In the genomic region with DNA sequence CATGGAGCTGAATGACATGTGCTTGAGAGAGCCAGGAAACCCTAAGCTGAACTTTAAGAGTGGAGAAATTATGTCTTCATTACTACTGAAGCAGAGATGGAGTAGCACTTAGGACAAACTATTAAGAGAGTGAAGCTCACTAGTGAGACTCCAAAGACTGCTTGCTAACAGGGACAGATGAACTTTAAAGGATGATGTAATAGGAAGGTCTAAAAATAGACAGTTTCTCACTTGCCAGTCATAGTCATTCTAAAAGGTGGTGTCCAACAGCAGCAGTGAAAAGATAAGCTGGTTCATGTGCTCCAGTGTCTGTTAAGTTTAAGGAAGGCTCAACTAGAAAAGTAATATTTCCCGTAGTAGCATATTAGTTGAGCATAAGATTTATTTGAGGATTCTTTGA, we compare ENCODE assay signal across 8 mouse cellular contexts. TPM values are rescaled to one million over a fixed set of nuclear protein-coding genes. Genes with fewer than 3 reads are reported as not detected.
A peak's percentile ranks its signal among the peaks of the same experiment; 100 is the strongest.
DNase-seq lines count a peak whose midpoint lies in the region; ATAC-seq and TF ChIP-seq lines count a peak whose summit lies in the region.
"Had no signal": no experiment of that assay in that cellular context is flagged by ENCODE, and none has a peak within 500 bp of the region (broad histone marks: within the 10 kb centered on the region; RNA-seq: fewer than 3 reads in every experiment).

No protein-coding gene starts in this region.

- peaks cover 30% of the 10 kb centered on the region for H3K4me1 ChIP-seq in lung, postnatal 0 days (ENCODE audit: insufficient read depth, low read depth, low read length)
- peaks cover 41% of the 10 kb centered on the region for H3K4me1 ChIP-seq in lung, adult 2 months (ENCODE audit: control insufficient read depth, insufficient read depth, low read length)
- H3K4me1 ChIP-seq in limb, embryonic 13.5 days: peaks cover 24% of the 10 kb centered on the region
- 0 out of 2 replicates have a peak, but pooled peaks cover 3% of the 10 kb centered on the region for H3K4me1 ChIP-seq in hindbrain, postnatal 0 days (ENCODE audit: insufficient read depth, low read length)
- H3K4me1 ChIP-seq in midbrain, postnatal 0 days (ENCODE audit: insufficient read depth, low read length): no peaks in the 10 kb centered on the region

- no peak overlapping the region for H3K4me3 ChIP-seq in lung, postnatal 0 days (ENCODE audit: low read depth, low read length)
- no peak overlapping the region for H3K4me3 ChIP-seq in lung, adult 2 months (replicated peaks; ENCODE audit: extremely low read depth, low read depth, low read length)
- H3K4me3 ChIP-seq in limb, embryonic 13.5 days: no peak overlapping the region
- H3K4me3 ChIP-seq in hindbrain, postnatal 0 days (ENCODE audit: low read length): no peak overlapping the region
- no peak overlapping the region for H3K4me3 ChIP-seq in midbrain, postnatal 0 days (ENCODE audit: low read depth, low read length)
- H3K4me3 ChIP-seq: midbrain, embryonic 15.5 days had no signal

- no peak for TF ChIP-seq CTCF in lung, postnatal 0 days (IDR thresholded peaks at IDR 0.05)
- TF ChIP-seq CTCF in lung, adult 2 months (IDR thresholded peaks at IDR 0.05; ENCODE audit: insufficient read depth, low read length): no peak
- no peak for TF ChIP-seq CTCF in hindbrain, postnatal 0 days (IDR thresholded peaks at IDR 0.05; ENCODE audit: low read depth)
- TF ChIP-seq CTCF in midbrain, postnatal 0 days (IDR thresholded peaks at IDR 0.05): no peak

- WGBS in lung, postnatal 0 days: 18% methylated on average over 1 of the region's 1 CpGs
- WGBS in lung, adult 2 months: 16% methylated on average over 1 of the region's 1 CpGs
- WGBS in limb, embryonic 13.5 days: 74% methylated on average over 1 of the region's 1 CpGs
- WGBS in hindbrain, postnatal 0 days: 88% methylated on average over 1 of the region's 1 CpGs
- WGBS in midbrain, postnatal 0 days: 84% methylated on average over 1 of the region's 1 CpGs

- H3K9ac ChIP-seq in lung, postnatal 0 days (replicated peaks; ENCODE audit: low read depth): no peak overlapping the region
- no peak overlapping the region for H3K9ac ChIP-seq in limb, embryonic 13.5 days
- H3K9ac ChIP-seq in hindbrain, postnatal 0 days (replicated peaks; ENCODE audit: low read length): no peak overlapping the region
- H3K9ac ChIP-seq in midbrain, postnatal 0 days (replicated peaks; ENCODE audit: low read length, poor library complexity, severe bottlenecking): no peak overlapping the region
- H3K9ac ChIP-seq: midbrain, embryonic 15.5 days had no signal

- ATAC-seq in lung, postnatal 0 days: peak; percentile 66
- ATAC-seq in limb, embryonic 13.5 days (ENCODE audit: low FRiP score, low read depth): no peak
- ATAC-seq in hindbrain, postnatal 0 days: no peak
- no peak for ATAC-seq in midbrain, postnatal 0 days (ENCODE audit: low FRiP score)
- ATAC-seq: midbrain, embryonic 15.5 days had no signal

- H3K27ac ChIP-seq in lung, postnatal 0 days (ENCODE audit: low read length): peak overlapping the region; percentile 2; the same call in 1 of the 2 replicates
- H3K27ac ChIP-seq in limb, embryonic 13.5 days: no peak overlapping the region
- H3K27ac ChIP-seq in hindbrain, postnatal 0 days: no peak overlapping the region
- no peak overlapping the region for H3K27ac ChIP-seq in midbrain, postnatal 0 days (ENCODE audit: low read depth, low read length)
- H3K27ac ChIP-seq: midbrain, embryonic 15.5 days had no signal

- no peak for TF ChIP-seq POLR2A in lung, adult 2 months (IDR thresholded peaks at IDR 0.05; ENCODE audit: borderline replicate concordance, extremely low read depth, low read depth, low read length)

- H3K27me3 ChIP-seq in lung, postnatal 0 days (replicated peaks; ENCODE audit: insufficient read depth, low read length): no peaks in the 10 kb centered on the region
- no peaks in the 10 kb centered on the region for H3K27me3 ChIP-seq in limb, embryonic 13.5 days
- H3K27me3 ChIP-seq in hindbrain, postnatal 0 days (ENCODE audit: insufficient read depth, low read length): no peaks in the 10 kb centered on the region
- no peaks in the 10 kb centered on the region for H3K27me3 ChIP-seq in midbrain, postnatal 0 days (ENCODE audit: insufficient read depth, low read length)
- H3K27me3 ChIP-seq: midbrain, embryonic 15.5 days had no signal

- peak overlapping the region; percentile 20; the same call in 1 of the 2 replicates for H3K4me2 ChIP-seq in lung, postnatal 0 days (replicated peaks; ENCODE audit: low read depth, low read length)
- H3K4me2 ChIP-seq in limb, embryonic 13.5 days (replicated peaks): peak overlapping the region; percentile 20; the same call in 1 of the 2 replicates
- H3K4me2 ChIP-seq in hindbrain, postnatal 0 days (ENCODE audit: low read depth, low read length): no peak overlapping the region
- no peak overlapping the region for H3K4me2 ChIP-seq in midbrain, postnatal 0 days (ENCODE audit: low read depth, low read length, poor library complexity, severe bottlenecking)
- H3K4me2 ChIP-seq: midbrain, embryonic 15.5 days had no signal

- no peaks in the 10 kb centered on the region for H3K9me3 ChIP-seq in lung, postnatal 0 days (ENCODE audit: low read length)
- no peaks in the 10 kb centered on the region for H3K9me3 ChIP-seq in limb, embryonic 13.5 days
- H3K9me3 ChIP-seq in hindbrain, postnatal 0 days (ENCODE audit: low read length): no peaks in the 10 kb centered on the region
- H3K9me3 ChIP-seq in midbrain, postnatal 0 days (ENCODE audit: low read length): no peaks in the 10 kb centered on the region
- H3K9me3 ChIP-seq: midbrain, embryonic 15.5 days had no signal

- peak; percentile 25; the same call in 1 of the 2 replicates for TF ChIP-seq EP300 in lung, postnatal 0 days (IDR thresholded peaks at IDR 0.05)

- H3K36me3 ChIP-seq in lung, postnatal 0 days (ENCODE audit: insufficient read depth, low read length): no peaks in the 10 kb centered on the region
- no peaks in the 10 kb centered on the region for H3K36me3 ChIP-seq in limb, embryonic 13.5 days
- H3K36me3 ChIP-seq in hindbrain, postnatal 0 days (ENCODE audit: insufficient read depth, low read length): no peaks in the 10 kb centered on the region
- no peaks in the 10 kb centered on the region for H3K36me3 ChIP-seq in midbrain, postnatal 0 days (ENCODE audit: insufficient read depth, low read length)
- H3K36me3 ChIP-seq: midbrain, embryonic 15.5 days had no signal

- DNase-seq in lung, postnatal 0 days (ENCODE audit: low spot score): peak; percentile 81
- no peak for DNase-seq in lung, adult 2 months
- DNase-seq in c-Kit-positive CD71-positive TER-119-negative erythroid progenitor cells, embryonic 14.5 days (ENCODE audit: low read depth): peak; percentile 69
- DNase-seq in hindbrain, postnatal 0 days (ENCODE audit: low spot score): no peak
- no peak for DNase-seq in midbrain, postnatal 0 days (ENCODE audit: low spot score)
- DNase-seq in right cerebral cortex, postnatal 10 days (ENCODE audit: low spot score in 2 of 2): no peak

RNA-seq across cellular contexts. Expression of gene Picalm, which starts 16.3 kb away (rescaled TPM):
- polyA plus RNA-seq in lung, postnatal 0 days (2015; fragmentation: Nextera tagmentation; extraction: Ambion mirVana): 52.0 and 56.3 TPM in 2 replicates
- polyA plus RNA-seq in lung, adult 2 months (2012; rRNA removed): 52.4 and 74.5 TPM in 2 replicates
- polyA plus RNA-seq in limb, embryonic 13.5 days (2015; fragmentation: Nextera tagmentation; extraction: Ambion mirVana): 40.6 and 44.3 TPM in 2 replicates
- 132 and 141 TPM in 2 replicates for total RNA-seq in hindbrain, postnatal 0 days (2014; rRNA removed)
- polyA plus RNA-seq in hindbrain, postnatal 0 days (2015; fragmentation: Nextera tagmentation; extraction: Ambion mirVana): 22.4 and 25.2 TPM in 2 replicates
- total RNA-seq in midbrain, postnatal 0 days (2014; rRNA removed): 173 and 215 TPM in 2 replicates
- 20.2 and 24.8 TPM in 2 replicates for polyA plus RNA-seq in midbrain, postnatal 0 days (2015; fragmentation: Nextera tagmentation; extraction: Ambion mirVana)

Comparison
In these comparisons a context has a peak if more than half of its experiments do, and no peak if none do; other contexts are left out.
1. DNase-seq: peak in lung, postnatal 0 days (single experiment) and c-Kit-positive CD71-positive TER-119-negative erythroid progenitor cells, embryonic 14.5 days (single experiment); none in lung, adult 2 months (single experiment), hindbrain, postnatal 0 days (single experiment), midbrain, postnatal 0 days (single experiment) and right cerebral cortex, postnatal 10 days (0 of 2).
2. H3K4me2 ChIP-seq: peak in lung, postnatal 0 days (single experiment) and limb, embryonic 13.5 days (single experiment); none in hindbrain, postnatal 0 days (single experiment) and midbrain, postnatal 0 days (single experiment).